Mouse (Mus musculus) cerebellum, adult 11 months (tissue): ENCODE measurements around the gene Spata2.

Experiments used
- DNase-seq: peaks from one replicate; pipeline ENCODE4 v3.0.0; 2022

Spata2 gene

DNA sequence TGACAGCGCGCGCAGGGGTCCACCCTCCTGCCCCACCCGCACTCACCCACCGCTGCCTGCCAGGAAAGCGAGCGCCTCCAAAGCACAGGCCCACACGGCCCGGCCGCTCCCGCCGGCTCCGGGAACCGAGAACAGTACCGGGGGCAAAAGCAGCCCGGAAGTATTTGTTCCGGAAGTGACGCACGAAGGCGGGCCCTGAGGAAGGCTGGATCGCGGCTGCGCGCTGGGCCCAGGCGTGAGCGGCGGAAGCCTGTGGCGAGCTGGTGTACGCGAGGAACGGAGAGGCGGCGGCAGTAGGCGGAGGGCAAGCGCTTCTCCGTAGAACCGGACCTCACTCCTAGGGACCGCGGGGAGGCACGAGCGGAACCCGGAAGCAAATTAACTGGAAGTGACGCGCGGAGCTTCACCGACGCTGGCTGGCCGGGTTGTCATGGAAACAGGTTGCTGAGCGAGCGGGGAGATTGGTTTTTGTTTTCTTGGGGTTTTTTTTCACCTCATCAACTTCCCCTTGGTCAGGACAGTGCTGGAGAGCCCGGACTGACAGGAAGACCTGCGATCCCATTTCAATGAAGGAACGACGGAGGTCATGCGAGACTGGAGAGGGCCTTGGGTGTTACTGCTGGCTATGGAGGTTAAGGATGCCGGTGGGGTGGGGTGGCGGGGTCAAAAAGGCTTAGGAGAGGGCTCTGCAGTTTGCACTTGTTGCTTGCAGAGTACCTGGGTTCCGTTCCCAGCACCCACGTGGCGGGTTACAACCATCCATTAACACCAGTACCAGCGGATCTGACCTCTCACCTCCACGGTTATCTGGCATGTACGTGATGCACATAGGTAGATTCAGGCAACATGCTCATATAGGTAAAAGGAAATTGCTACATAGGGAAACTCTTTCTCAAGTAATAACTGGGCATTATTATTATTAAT is at the start of gene Spata2:
Gene Spata2, minus strand, starts transcription at position 175 of the 924 bp plus-strand sequence.
- DNase-seq = peak; percentile 91

DNA sequence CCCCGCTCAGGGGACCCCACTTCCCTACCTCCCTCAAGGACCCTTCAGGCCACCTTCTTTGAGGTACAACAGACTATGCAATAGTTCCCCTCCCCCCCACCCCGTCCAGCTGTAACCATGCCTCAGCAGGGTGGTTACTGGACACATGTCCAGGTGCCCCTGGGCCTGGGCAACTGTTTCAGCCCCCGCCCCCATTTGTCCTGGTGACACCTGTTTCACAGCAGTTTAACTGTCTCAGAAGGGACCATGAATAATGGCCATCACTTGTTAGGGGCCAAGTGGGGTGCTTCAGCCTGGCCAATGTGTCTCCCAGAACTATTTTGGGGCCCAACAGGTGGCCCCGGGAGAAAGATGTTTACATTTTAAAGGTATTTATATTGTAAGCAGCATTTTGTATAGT is 49.7 kb upstream of the Spata2 start:
- no peak for DNase-seq

DNA sequence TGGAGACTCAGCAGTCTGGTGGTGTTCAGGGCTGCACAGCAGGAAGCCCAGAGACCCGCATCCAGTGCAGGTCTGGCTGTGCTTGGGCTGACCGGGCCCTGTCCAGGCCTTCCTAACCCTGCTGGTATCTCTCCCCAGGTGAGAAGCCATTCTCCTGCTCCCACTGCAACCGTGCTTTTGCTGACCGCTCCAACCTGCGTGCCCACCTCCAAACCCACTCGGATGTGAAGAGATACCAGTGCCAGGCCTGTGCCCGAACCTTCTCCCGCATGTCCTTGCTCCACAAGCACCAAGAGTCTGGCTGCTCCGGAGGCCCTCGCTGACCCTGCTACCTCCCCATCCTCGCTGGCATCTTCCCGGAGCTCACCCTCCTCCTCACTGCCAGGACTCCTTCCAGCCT is 49.1 kb upstream of the Spata2 start:
- DNase-seq = no peak

DNA sequence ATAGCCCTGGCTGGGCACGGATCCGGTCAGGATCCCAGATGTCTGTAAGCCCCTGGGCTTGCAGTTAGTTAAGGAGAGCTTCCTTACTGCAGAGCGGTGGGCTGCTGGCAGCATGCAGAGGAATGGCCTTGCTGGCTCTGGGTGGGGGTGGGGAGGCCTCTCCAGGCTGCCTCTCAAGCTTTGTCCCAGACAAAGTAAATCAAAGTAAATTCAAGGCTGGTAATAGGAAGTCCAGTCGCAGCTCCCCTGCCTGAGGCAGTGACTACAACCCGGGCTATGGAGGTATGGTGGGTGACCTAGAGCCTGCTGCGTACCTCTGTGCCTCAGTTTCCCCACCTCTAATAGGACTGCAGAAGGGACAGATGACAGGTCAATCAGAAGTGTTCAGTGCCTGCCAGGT is 48.6 kb upstream of the Spata2 start:
- no peak for DNase-seq

DNA sequence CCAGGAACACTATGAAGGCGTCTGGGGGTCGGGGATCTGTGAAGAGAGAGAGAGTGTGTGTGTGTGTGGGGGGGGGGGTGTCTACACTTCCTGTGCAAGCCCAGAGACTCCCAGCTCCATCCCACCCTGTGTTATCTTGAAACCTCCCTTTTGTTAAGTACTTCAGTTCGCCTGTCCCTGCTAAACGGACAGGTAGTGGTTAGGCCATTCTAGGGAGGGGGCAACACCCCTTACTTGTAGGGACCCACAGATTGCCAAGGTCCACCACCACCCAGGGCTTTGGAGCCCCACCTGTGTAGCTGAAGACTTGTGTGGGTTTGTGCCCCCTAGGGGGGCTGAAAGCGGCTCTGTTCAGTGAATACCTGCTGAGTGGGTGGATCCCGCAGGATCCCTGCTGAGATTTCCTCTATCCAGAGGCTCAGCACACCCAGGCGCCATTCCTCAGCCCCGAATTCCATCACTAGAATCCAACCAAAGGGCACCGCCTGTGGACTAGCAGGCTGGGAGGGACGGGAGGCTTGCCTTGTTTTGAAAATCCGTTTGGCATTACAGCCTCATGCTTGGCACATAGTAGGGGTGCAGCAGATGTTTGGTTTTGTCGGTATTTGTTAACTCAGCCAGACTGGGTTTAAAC is 47.9 kb upstream of the Spata2 start:
- DNase-seq = no peak

DNA sequence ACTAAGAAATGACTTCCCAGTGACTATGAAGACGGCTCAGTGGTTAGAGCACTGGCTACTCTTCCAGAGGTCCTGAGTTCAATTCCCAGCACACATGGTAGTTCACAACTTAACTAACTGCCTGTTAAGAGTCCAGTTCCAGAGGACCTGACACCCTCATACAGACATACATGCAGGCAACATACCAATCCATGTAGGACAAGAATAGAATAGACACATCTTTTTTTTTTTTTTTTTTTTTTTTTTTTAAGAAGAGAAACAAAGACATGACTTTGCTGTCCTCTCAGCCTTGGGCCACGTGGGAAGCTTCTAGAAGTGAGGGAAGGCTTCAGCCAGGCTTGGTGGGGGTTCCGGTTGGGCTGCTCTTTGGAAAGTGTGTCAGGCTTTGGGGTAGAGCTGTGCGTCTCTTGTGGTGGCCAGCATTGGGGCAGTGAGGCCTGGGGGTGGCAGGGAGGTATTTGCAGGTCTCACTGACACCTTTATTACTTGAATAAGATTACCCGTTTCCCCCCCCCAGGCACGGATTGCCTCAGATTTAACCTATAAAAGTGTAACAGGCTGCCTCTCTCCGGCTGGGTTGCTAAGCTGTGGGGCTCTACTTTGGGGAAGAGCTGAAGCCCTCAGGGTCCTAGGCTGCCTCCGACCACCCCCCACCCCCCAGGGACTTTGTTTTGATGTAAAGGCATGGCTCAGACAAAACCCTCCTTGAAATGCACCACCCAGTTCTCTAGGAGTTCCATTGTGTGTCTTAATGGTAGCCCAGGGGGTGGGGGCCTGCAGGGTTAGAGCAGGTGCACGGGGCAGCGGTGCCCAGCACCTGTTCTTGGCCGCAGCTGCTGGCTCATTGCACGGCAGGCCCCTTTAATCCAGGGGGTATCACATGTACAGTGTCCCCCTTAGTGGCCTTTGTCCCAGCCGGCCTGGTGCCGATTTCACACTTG is 47.1 kb upstream of the Spata2 start:
- DNase-seq = no peak

DNA sequence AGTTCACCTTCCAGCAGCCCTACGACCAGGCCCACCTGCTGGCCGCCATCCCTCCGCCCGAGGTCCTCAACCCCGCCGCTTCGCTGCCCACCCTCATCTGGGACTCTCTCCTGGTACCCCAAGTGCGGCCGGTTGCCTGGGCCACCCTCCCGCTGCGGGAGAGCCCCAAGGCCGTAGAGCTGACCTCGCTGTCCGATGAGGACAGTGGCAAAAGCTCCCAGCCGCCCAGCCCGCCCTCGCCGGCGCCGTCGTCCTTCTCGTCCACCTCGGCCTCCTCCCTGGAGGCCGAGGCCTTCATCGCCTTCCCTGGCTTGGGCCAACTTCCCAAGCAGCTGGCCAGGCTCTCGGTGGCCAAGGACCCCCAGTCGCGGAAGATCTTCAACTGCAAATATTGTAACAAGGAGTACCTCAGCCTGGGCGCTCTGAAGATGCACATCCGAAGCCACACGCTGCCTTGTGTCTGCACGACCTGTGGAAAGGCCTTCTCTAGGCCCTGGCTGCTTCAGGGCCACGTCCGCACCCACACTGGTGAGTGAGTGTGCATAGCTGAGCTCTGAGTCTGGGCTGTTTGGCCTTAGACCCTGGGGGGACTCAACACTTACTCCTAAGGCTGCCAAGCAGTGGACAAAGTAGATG is 46.1 kb upstream of the Spata2 start:
- DNase-seq = no peak

DNA sequence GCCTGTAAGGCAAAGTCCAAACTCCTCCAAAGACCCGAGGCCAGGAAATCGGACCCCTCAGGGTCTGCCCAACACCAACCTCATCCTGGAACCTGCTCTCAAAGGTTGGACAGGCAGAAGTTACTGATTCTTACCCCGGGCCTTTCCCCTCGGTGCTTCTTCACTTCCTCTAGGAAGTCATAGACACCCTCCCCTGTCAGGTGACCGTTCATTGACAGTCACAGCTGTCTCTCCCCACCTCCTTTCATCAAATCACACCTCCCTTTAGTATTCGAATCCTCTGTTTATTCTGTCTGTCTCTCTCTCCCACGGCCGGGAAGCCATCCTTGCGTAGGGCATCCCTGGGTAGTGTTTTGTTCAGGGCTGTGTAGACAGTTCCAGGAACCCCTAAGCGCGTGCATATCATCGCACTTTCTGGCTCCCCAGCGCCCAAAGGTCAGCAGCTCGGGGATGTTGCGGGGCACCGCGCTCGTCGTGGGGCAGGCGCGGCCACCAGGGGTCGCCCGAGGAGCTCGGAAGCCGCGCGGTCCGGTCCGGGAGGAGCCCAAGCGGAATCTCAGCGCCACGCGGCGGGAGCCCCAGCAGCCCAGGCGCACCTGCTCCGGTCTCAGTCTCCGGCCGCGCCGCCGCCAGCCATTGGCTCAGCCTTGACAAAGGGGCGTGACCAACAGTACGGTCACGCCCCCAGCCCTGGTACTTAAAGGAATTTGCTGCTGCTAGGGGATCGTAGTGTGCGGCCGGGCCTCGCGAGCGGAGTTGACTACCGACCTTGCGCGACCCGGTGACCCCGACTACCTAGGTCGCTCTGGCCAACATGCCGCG is 45.0 kb upstream of the Spata2 start, which contains the start of gene Snai1:
Gene Snai1, plus strand, starts transcription at position 720 of the 822 bp plus-strand sequence.
- DNase-seq = peak; percentile 87

DNA sequence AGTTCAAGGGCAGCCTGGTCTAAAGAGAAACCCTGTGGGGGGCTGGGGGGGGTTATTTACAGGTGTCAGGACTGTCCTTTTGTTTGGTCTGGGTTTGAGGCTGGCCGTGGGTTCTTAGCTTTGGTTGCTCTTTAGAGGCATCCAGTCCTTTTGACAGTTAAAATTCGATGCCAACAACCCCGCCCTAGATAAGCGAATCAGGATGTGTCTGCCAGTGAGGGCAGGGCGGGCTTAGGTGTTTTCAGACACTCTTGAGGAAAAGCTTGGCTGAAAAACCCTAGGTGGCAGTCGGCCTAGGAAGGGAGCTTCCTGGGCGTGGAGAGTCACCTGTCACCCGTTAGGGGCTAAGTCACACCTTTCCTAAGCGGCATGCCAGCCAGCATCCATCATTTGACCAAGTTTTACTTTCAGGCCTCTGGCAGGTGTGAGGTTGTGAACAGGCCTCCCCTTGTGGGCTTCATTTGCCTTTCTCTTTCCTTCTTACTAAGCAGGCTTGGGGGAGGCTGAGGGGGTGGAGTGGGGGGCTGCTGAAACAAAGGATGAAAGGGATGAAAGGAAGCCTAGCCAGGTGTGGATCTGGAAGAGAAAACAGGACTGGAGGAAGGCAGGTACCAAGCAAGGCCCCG is 43.7 kb upstream of the Spata2 start:
- DNase-seq = no peak

DNA sequence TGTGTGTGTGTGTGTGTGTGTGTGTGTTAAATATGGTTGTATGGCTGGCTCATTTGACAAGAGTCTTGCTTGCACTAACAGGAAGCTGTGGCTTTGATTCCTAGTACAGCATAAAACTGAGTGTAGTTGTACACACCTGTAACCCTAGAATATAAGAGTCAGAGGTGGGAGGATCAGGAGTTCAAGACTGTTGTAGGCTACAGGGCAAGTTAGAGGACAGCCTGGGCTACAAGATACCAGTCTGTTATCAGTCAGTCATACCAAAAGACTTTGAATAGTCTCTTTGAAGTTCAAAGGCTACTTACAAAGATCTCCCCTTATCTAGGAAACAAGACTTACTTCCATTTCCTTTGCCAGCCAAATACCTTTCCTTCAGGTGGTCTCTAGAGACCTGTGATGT is 41.2 kb upstream of the Spata2 start:
- no peak for DNase-seq

DNA sequence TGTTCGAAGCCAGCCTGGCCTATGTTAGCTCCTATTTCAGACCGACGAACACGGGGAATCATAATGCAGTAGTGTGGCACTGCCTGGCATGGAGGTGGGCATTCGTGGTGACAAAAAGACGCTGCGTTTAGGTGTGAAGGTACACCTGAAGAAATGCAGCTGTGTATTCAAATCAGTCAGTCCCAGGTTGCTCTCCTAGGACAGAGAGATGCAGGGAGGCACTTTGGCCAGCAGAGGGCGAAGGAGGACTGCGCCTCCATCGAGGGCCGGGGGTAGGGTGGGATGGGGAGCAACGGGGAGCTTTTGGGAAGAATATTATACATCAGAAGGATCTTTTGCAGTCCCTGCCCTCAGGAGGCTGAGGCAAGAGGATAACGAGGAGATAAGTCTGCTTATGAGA is 39.4 kb upstream of the Spata2 start:
- DNase-seq = no peak

DNA sequence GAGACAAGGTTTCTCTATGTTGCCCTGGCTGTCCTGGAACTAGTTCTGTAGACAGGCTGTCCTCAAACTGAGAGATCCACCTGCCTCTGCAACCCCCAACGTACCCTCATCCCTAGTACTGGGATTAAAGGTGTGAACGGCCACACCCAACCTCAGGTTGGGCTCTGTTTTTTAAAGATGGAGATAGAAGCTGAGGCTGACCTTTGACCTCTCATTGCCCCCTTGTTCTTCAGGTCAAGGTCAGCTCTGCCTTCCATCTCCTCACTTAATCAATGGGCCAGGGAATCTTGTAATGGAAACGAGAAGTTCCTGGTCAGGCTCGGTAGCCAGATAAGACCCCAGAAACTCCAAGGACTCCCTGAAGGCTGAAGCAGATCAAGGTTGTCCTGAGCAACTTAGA is 37.8 kb upstream of the Spata2 start:
- no peak for DNase-seq

DNA sequence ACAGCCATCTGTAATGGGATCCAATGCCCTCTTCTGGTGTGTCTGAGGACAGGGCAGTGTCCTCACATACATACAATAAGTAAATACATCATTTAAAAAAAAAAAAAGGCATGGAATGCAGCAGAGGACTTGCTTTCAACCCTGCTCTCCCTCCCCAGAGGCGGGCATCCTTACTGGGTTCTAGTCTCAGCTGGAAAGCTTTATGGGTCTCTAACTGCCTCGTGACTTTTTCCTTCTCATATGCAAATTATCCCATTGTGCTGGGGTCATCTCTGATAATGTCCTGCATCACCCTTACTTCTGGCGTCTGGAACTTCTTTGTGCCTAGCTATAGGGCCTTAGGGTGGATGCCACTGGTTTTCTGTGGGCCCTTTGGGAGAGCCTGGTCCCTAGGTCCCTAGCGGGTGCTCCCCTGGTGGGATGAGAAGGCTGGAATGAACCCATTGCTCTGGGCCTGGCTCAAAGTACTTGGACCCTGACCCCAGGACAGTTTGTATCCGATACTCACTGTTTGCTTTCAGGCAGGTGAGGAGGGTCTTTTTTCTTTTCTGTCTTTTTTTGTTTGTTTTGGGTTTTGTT is 37.3 kb upstream of the Spata2 start:
- no peak for DNase-seq

DNA sequence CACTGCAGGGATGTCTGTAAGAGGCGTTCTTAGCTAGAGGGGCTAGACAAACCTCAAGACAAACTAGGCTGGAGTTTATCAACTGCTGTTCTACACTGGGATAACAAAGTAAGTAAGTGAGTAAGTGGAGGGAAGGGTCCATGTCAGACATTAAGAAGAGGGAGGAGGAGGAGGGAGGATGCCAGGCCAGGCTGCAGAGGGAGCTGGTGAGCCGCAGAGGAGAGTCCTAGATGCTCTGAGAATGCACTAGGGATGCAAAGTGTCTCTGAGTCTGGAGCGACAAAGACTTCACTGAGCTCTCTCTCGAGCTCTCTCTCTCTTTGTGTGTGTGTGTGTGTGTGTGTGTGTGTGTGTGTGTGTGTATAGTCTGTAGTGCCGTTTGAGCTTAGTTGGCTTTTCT is 35.6 kb upstream of the Spata2 start:
- DNase-seq = no peak

DNA sequence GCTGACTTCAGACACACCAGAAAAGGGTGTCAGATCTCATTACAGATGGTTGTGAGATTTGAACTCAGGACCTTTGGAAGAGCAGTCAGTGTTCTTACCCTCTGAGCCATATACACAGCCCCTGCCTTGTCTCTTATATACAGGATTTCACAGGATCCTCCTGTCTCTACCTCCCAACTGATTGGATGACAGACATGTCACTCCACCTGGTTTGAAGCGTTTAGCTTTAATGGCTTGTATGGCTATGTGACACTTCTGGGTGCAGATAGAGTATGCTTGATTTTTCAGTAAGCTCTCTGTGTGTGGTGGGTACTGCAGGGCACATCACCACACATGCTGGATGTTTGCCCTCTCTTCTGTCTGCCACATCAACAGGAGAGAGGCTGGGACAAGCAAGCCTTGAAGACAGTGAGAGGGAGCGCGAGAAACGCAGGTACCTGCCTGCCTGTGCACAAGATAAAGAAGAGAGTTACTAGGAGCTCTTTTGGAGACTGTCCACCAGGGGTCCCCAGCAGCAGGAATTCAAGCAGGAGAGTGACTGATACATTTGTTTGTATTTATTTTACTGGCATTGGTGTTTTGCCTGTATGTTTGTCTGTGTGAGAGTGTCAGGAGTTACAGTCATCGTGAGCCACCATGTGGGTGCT is 27.0 kb upstream of the Spata2 start:
- DNase-seq = no peak

DNA sequence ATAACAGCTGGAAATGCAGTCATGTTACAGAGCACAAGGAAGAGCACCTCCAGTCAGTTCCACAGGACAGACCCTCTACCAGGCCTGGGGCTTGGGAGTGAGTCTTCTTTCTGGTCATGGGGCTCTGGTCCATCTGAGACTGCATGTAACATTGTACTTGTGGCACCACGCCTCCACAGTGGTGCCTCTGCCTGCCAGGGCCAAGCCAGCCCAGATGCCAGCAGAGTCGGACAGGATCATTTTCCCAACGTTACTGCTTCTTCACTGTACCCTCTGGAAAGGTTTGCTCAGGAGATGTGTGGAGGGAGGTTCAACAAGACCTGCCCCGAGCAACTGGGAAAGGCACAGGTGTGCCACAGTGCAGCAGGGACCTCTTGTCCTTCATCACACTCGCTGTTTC is 23.0 kb upstream of the Spata2 start:
- no peak for DNase-seq

DNA sequence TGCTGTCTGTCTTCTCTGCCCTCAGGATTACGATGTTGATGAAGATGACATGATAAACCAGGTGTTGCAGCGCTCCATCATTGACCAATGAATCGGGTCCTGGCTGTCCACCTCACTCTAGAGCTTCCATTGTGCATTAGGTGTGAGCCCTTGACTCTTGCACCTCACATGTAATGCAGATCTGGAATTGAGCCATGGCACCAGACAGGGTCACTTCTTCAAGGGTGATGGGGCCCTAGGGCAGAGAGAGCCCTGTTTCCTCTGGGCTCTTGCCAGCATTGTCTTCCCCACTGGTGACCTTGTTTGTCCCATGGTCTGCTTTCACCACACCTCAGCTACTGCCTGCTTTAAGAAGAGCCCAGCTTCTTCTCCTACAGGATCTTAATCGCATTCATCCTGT is 22.0 kb upstream of the Spata2 start:
- DNase-seq = no peak

DNA sequence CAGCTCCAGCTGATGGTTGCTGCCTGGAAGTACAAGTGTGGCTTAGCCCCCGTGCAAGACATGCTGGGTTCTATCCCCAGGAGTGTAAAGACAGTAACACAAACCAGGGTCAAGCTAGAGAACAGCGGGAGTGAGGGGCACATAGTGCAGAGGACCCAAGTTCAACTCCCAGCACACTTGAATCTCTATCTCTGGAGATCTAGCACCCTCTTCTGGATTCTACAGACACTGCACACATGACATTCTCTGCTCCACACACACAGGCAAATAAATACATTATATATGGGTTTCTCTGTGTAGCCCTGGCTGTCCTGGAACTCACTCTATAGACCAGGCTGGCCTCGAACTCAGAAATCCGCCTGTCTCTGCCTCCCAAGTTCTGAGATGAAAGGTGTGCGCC is 20.3 kb upstream of the Spata2 start:
- DNase-seq = no peak

DNA sequence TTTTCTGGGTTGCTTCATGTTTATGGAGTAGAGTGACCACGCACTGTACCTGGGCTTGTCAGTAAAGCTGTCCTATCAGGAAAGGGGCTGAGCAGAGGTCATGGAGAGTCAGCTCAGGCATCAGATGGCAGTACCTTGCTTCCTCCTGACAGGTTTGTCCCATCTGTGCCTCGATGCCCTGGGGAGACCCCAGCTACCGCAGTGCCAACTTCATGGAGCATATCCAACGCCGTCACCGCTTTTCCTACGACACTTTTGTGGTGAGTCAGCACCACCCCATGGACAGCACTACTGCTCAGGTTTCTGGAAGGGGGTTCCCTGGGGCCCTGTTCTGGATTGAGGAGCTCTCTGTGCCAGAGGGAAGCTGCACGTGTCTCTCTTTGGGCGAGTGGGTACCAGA is 19.7 kb upstream of the Spata2 start:
- DNase-seq = no peak

DNA sequence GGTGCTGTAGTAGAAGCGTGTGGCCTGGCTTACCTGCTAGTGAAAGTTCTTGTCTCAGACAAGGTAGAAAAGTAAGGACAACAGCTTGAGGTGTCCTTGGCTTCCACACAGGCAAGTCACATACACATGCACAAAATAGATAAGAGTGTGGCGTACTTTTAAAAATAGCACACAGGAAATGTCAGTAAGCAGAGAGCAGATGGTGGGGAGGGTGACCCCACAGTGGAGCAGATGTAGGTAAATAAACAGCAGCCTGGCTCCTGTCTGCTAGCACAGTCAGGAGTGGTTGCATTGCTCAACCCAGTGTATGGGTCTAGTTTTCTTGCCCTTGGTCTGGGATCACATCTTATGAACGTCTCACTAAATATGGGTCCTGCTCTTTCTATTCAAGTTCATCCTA is 17.8 kb upstream of the Spata2 start:
- DNase-seq = no peak
